Mouse (Mus musculus) MEL (cell line): ENCODE measurements at regions not wholly inside any gene's neighbourhood (a gene's known extent, or its start where the extent isn't known, plus 50 kb on each side); places are given as distances from the start of the nearest gene placed in this dataset.

Experiments used
- BHLHE40 ChIP-seq: IDR thresholded peaks from 2 replicates; pipeline ENCODE4 v1.6.1; 2012; ENCODE audit warnings: low read depth, mild to moderate bottlenecking, inconsistent platforms, low read length, improper control_type of control experiment, borderline replicate concordance
- CHD1 ChIP-seq: IDR thresholded peaks from 2 replicates; pipeline ENCODE4 v1.6.1; 2012; ENCODE audit warnings: low read depth, mild to moderate bottlenecking, inconsistent platforms, low read length, improper control_type of control experiment
- CTCF ChIP-seq, 3 experiments: IDR thresholded peaks in 2 of 3; conservative IDR thresholded peaks in 1 of 3; 2 replicates each; pipeline ENCODE4 v1.5.1; 2011 to 2012; ENCODE audit warnings: low read length in 3 of 3, low read depth in 2 of 3, mild to moderate bottlenecking in 2 of 3, improper control_type of control experiment in 1 of 3, inconsistent platforms in 1 of 3, mixed read lengths in 1 of 3, moderate library complexity in 1 of 3; ENCODE audit not compliant: control insufficient read depth in 1 of 3, insufficient read depth in 1 of 3, poor library complexity in 1 of 3, severe bottlenecking in 1 of 3
- GABPA ChIP-seq: IDR thresholded peaks from 2 replicates; pipeline ENCODE4 v1.6.1; 2012; ENCODE audit warnings: low read depth, mild to moderate bottlenecking, inconsistent platforms, low read length, improper control_type of control experiment, moderate library complexity
- KAT2A ChIP-seq: conservative IDR thresholded peaks from 2 replicates; pipeline ENCODE4 v1.6.1; 2012; ENCODE audit warnings: low read depth, low read length, improper control_type of control experiment, inconsistent platforms
- MAX ChIP-seq: IDR thresholded peaks from 2 replicates; pipeline ENCODE4 v1.6.1; 2011; ENCODE audit warnings: low read length, improper control_type of control experiment
- MAZ ChIP-seq: IDR thresholded peaks from 2 replicates; pipeline ENCODE4 v1.6.1; 2012; ENCODE audit warnings: low read depth, mild to moderate bottlenecking, inconsistent platforms, low read length, improper control_type of control experiment
- RAD21 ChIP-seq: IDR thresholded peaks from 2 replicates; pipeline ENCODE4 v1.6.1; 2011; ENCODE audit warnings: mild to moderate bottlenecking, low read depth, low read length, improper control_type of control experiment
- TAL1 ChIP-seq: IDR thresholded peaks from 2 replicates; pipeline ENCODE4 v1.6.1; 2012; ENCODE audit warnings: mild to moderate bottlenecking, inconsistent platforms, low read length, moderate library complexity, mixed read lengths
- UBTF ChIP-seq: IDR thresholded peaks from 2 replicates; pipeline ENCODE4 v1.6.1; 2012; ENCODE audit warnings: low read depth, mild to moderate bottlenecking, inconsistent platforms, low read length, improper control_type of control experiment, moderate library complexity, borderline replicate concordance; ENCODE audit not compliant: insufficient read depth
- USF1 ChIP-seq: IDR thresholded peaks from 2 replicates; pipeline ENCODE4 v1.6.1; 2014; ENCODE audit warnings: low read depth, mild to moderate bottlenecking, inconsistent platforms, low read length, improper control_type of control experiment, moderate library complexity
- ZKSCAN1 ChIP-seq: IDR thresholded peaks from 2 replicates; pipeline ENCODE4 v1.6.1; 2012; ENCODE audit warnings: low read depth, mild to moderate bottlenecking, inconsistent platforms, low read length, improper control_type of control experiment, moderate library complexity
- ZNF384 ChIP-seq: IDR thresholded peaks from 2 replicates; pipeline ENCODE4 v1.6.1; 2012; ENCODE audit warnings: low read depth, mild to moderate bottlenecking, inconsistent platforms, low read length, improper control_type of control experiment

- TF ChIP-seq MAX: no peak
- no peak for TF ChIP-seq CTCF (IDR thresholded peaks at IDR 0.05 in 2 of 3, conservative IDR thresholded peaks at IDR 0.05 in 1 of 3; ENCODE audit: control insufficient read depth in 1 of 3, insufficient read depth in 1 of 3, low read depth in 2 of 3, low read length in 3 of 3, poor library complexity in 1 of 3, severe bottlenecking in 1 of 3)
- TF ChIP-seq CHD1: no peak
- no peak for TF ChIP-seq TAL1
- no peak for TF ChIP-seq RAD21
- TF ChIP-seq UBTF: no peak
- TF ChIP-seq BHLHE40: no peak
- TF ChIP-seq MAZ: no peak
- no peak for TF ChIP-seq GABPA
- no peak for TF ChIP-seq ZKSCAN1
- TF ChIP-seq USF1: no peak
- TF ChIP-seq ZNF384: no peak
- no peak for TF ChIP-seq KAT2A
These were observed 1274.9 kb downstream of the Pcdh9 start for GRCm38 (mm10) chr14:92615605-92616004.
